Mouse (Mus musculus): ENCODE results near the gene Perp.

GRCm38 (mm10) chr10:18857244-18857643 is 12.4 kb downstream of the Perp start:
- no peak for TF ChIP-seq CTCF (IDR thresholded peaks at IDR 0.05; ENCODE audit: low read depth)
- no peak for TF ChIP-seq EP300 (IDR thresholded peaks at IDR 0.05; ENCODE audit: low read depth)
